Mouse (Mus musculus) hindbrain, embryonic 13.5 days (tissue): ENCODE measurements around the gene Zfp1. TPM values are rescaled to one million over a fixed set of nuclear protein-coding genes. Genes with fewer than 3 reads are reported as not detected.

Experiments used
- ATAC-seq: fragments of 200-750 bp; cut with Nextera tagmentation; 2 replicates; pipeline ENCODE4 v1.8.0; 2017; ENCODE audit warnings: moderate TSS enrichment; ENCODE audit not compliant: low FRiP score
- H3K27ac ChIP-seq: fragments of 300-500 bp; sonication (generic); 2 replicates; pipeline ENCODE4 v1.5.1; 2015; ENCODE audit warnings: inconsistent platforms, mild to moderate bottlenecking, moderate library complexity
- H3K27me3 ChIP-seq: fragments of 300-500 bp; sonication (generic); 2 replicates; pipeline ENCODE4 v1.6.1; 2015; ENCODE audit warnings: mild to moderate bottlenecking, inconsistent platforms
- H3K36me3 ChIP-seq: fragments of 300-500 bp; sonication (generic); 2 replicates; pipeline ENCODE4 v1.6.1; 2015; ENCODE audit warnings: mild to moderate bottlenecking, inconsistent platforms
- H3K4me1 ChIP-seq: fragments of 300-500 bp; sonication (generic); replicated peaks from 2 replicates; pipeline ENCODE4 v1.6.1; 2015; ENCODE audit warnings: inconsistent platforms
- H3K4me2 ChIP-seq: fragments of 300-500 bp; sonication (generic); 2 replicates; pipeline ENCODE4 v1.6.1; 2015; ENCODE audit warnings: inconsistent platforms, mild to moderate bottlenecking, moderate library complexity
- H3K4me3 ChIP-seq: fragments of 300-500 bp; sonication (generic); 2 replicates; pipeline ENCODE4 v1.5.1; 2015; ENCODE audit warnings: mild to moderate bottlenecking, inconsistent platforms
- H3K9ac ChIP-seq: fragments of 300-500 bp; sonication (generic); 2 replicates; pipeline ENCODE4 v1.6.1; 2015; ENCODE audit warnings: mild to moderate bottlenecking, inconsistent platforms
- H3K9me3 ChIP-seq: fragments of 300-500 bp; sonication (generic); 2 replicates; pipeline ENCODE4 v1.6.1; 2016; ENCODE audit warnings: inconsistent platforms
- WGBS: fragments of 180-500 bp; shearing (Covaris S2); methylation state at CpG from one replicate; pipeline ENCODE4 v1.1.7; 2015; 5-methylcytosine and 5-hydroxymethylcytosine counted together
- polyA plus RNA-seq: library from polyadenylated mRNA; unstranded; fragments of >200 nt; fragmentation: Nextera tagmentation; extraction: Ambion mirVana; gene quantifications from 2 replicates; pipeline ENCODE4 v1.2.1, GENCODE M21; 2015

Zfp1 gene
- polyA plus RNA-seq, 1 experiment from 2014 or later, result 27.6 TPM

- H3K9me3 ChIP-seq, result no peaks in the 10 kb centered on the region
- H3K36me3 ChIP-seq, result no peaks in the 10 kb centered on the region
- H3K9ac ChIP-seq, result no peak overlapping the region
- H3K27ac ChIP-seq, result no peak overlapping the region
- H3K27me3 ChIP-seq, result no peaks in the 10 kb centered on the region
- no peak overlapping the region for H3K4me2 ChIP-seq
- WGBS, result 36% methylated on average over 9 of the region's 9 CpGs
- 0 out of 2 replicates have a peak, but pooled peaks cover 8% of the 10 kb centered on the region for H3K4me1 ChIP-seq
- no peak for ATAC-seq
- H3K4me3 ChIP-seq, result no peak overlapping the region
Measured at GRCm38 (mm10) chr8:111682521-111682920, 39.3 kb downstream of the Zfp1 start.

GRCm38 (mm10) chr8:111686881-111687280 lies 43.7 kb downstream of the Zfp1 start:
- no peaks in the 10 kb centered on the region for H3K36me3 ChIP-seq
- no peak overlapping the region for H3K4me2 ChIP-seq
- no peak overlapping the region for H3K27ac ChIP-seq
- H3K9ac ChIP-seq, result no peak overlapping the region
- no peaks in the 10 kb centered on the region for H3K4me1 ChIP-seq
- no peaks in the 10 kb centered on the region for H3K9me3 ChIP-seq
- WGBS, result 86% methylated on average over 13 of the region's 13 CpGs
- H3K27me3 ChIP-seq, result no peaks in the 10 kb centered on the region
- H3K4me3 ChIP-seq, result no peak overlapping the region
- no peak for ATAC-seq

- H3K4me2 ChIP-seq, result no peak within 1 kb of the TSS
- ATAC-seq, result no peak
- H3K9ac ChIP-seq, result no peak within 1 kb of the TSS
- H3K36me3 ChIP-seq, result no peaks in the 10 kb centered on the region
- no peaks in the 10 kb centered on the region for H3K9me3 ChIP-seq
- no peak within 1 kb of the TSS for H3K27ac ChIP-seq
- 90% methylated on average over 2 of the region's 2 CpGs for WGBS
- no peaks in the 10 kb centered on the region; the same call in 1 of the 2 replicates for H3K4me1 ChIP-seq
- H3K27me3 ChIP-seq, result no peaks in the 10 kb centered on the region
- H3K4me3 ChIP-seq, result no peak within 1 kb of the TSS
Measured at GRCm38 (mm10) chr8:111690960-111691445, 47.8 kb downstream of the Zfp1 start, which contains the start of gene Ctrb1. Gene Ctrb1, minus strand, starts transcription at chr8:111691010.

- Histone ChIP-seq H3K4me3 (no peak overlapping the region), H3K4me1 (no peaks in the 10 kb centered on the region; the same call in 1 of the 2 replicates), H3K4me2 (no peak overlapping the region), H3K9ac (no peak overlapping the region), H3K36me3 (no peaks in the 10 kb centered on the region), H3K27ac (no peak overlapping the region), H3K9me3 (no peaks in the 10 kb centered on the region), H3K27me3 (no peaks in the 10 kb centered on the region)
- no peak for ATAC-seq
- WGBS, result 67% methylated on average over 6 of the region's 6 CpGs
Measured at GRCm38 (mm10) chr8:111693261-111693741, 50.1 kb downstream of the Zfp1 start.

- H3K9ac ChIP-seq, result no peak overlapping the region
- H3K27me3 ChIP-seq, result no peaks in the 10 kb centered on the region
- H3K27ac ChIP-seq, result no peak overlapping the region
- no peak overlapping the region for H3K4me2 ChIP-seq
- no peaks in the 10 kb centered on the region for H3K36me3 ChIP-seq
- no peaks in the 10 kb centered on the region; the same call in 1 of the 2 replicates for H3K4me1 ChIP-seq
- no peak overlapping the region for H3K4me3 ChIP-seq
- no peak for ATAC-seq
- WGBS, result 83% methylated on average over 7 of the region's 7 CpGs
- H3K9me3 ChIP-seq, result no peaks in the 10 kb centered on the region
Measured at GRCm38 (mm10) chr8:111695441-111695840, 52.2 kb downstream of the Zfp1 start.

GRCm38 (mm10) chr8:111697655-111698054 lies 54.5 kb downstream of the Zfp1 start:
- Histone ChIP-seq H3K27ac (no peak overlapping the region), H3K9ac (no peak overlapping the region), H3K27me3 (no peaks in the 10 kb centered on the region), H3K4me2 (no peak overlapping the region), H3K9me3 (no peaks in the 10 kb centered on the region), H3K4me1 (no peaks in the 10 kb centered on the region; the same call in 1 of the 2 replicates), H3K36me3 (no peaks in the 10 kb centered on the region), H3K4me3 (no peak overlapping the region)
- ATAC-seq, result no peak
- WGBS, result 83% methylated on average over 10 of the region's 10 CpGs

- 41% methylated on average over 1 of the region's 1 CpGs for WGBS
- no peak overlapping the region for H3K9ac ChIP-seq
- H3K9me3 ChIP-seq, result no peaks in the 10 kb centered on the region
- H3K36me3 ChIP-seq, result no peaks in the 10 kb centered on the region
- H3K27ac ChIP-seq, result no peak overlapping the region
- no peaks in the 10 kb centered on the region for H3K27me3 ChIP-seq
- no peak for ATAC-seq
- no peak overlapping the region for H3K4me2 ChIP-seq
- no peaks in the 10 kb centered on the region for H3K4me1 ChIP-seq
- no peak overlapping the region for H3K4me3 ChIP-seq
Measured at GRCm38 (mm10) chr8:111699035-111699434, 55.8 kb downstream of the Zfp1 start.

GRCm38 (mm10) chr8:111700201-111700600 lies 57.0 kb downstream of the Zfp1 start:
- WGBS, result 80% methylated on average over 3 of the region's 3 CpGs

GRCm38 (mm10) chr8:111700740-111701139 lies 57.5 kb downstream of the Zfp1 start:
- Histone ChIP-seq H3K4me2 (no peak overlapping the region), H3K4me1 (no peaks in the 10 kb centered on the region), H3K27me3 (no peaks in the 10 kb centered on the region), H3K27ac (no peak overlapping the region), H3K36me3 (no peaks in the 10 kb centered on the region), H3K4me3 (no peak overlapping the region), H3K9me3 (no peaks in the 10 kb centered on the region), H3K9ac (no peak overlapping the region)
- WGBS, result 94% methylated on average over 5 of the region's 5 CpGs
- ATAC-seq, result no peak

More at GRCm38 (mm10) chr8:111700201-111700600, 57.0 kb downstream of the Zfp1 start:
- Histone ChIP-seq H3K27me3 (no peaks in the 10 kb centered on the region), H3K4me1 (no peaks in the 10 kb centered on the region), H3K36me3 (no peaks in the 10 kb centered on the region), H3K4me3 (no peak overlapping the region), H3K27ac (no peak overlapping the region), H3K4me2 (no peak overlapping the region), H3K9ac (no peak overlapping the region), H3K9me3 (no peaks in the 10 kb centered on the region)
- ATAC-seq, result no peak

GRCm38 (mm10) chr8:111701380-111701779 lies 58.2 kb downstream of the Zfp1 start:
- no peak for ATAC-seq
- no peak overlapping the region for H3K4me2 ChIP-seq
- H3K4me3 ChIP-seq, result no peak overlapping the region
- no peaks in the 10 kb centered on the region for H3K36me3 ChIP-seq
- WGBS, result 81% methylated on average over 9 of the region's 9 CpGs
- H3K27ac ChIP-seq, result no peak overlapping the region
- H3K4me1 ChIP-seq, result no peaks in the 10 kb centered on the region
- no peaks in the 10 kb centered on the region for H3K27me3 ChIP-seq
- no peak overlapping the region for H3K9ac ChIP-seq
- no peaks in the 10 kb centered on the region for H3K9me3 ChIP-seq

GRCm38 (mm10) chr8:111704585-111704984 lies 61.4 kb downstream of the Zfp1 start:
- H3K27ac ChIP-seq, result no peak overlapping the region

GRCm38 (mm10) chr8:111705222-111705621 lies 62.0 kb downstream of the Zfp1 start:
- Histone ChIP-seq H3K36me3 (peaks cover 21% of the 10 kb centered on the region), H3K4me2 (no peak overlapping the region), H3K4me3 (no peak overlapping the region), H3K9ac (no peak overlapping the region), H3K27me3 (no peaks in the 10 kb centered on the region), H3K9me3 (no peaks in the 10 kb centered on the region), H3K27ac (no peak overlapping the region), H3K4me1 (no peaks in the 10 kb centered on the region)
- no peak for ATAC-seq
- 85% methylated on average over 3 of the region's 3 CpGs for WGBS

More at GRCm38 (mm10) chr8:111704585-111704984, 61.4 kb downstream of the Zfp1 start:
- Histone ChIP-seq H3K36me3 (peaks cover 15% of the 10 kb centered on the region), H3K27me3 (no peaks in the 10 kb centered on the region), H3K4me1 (no peaks in the 10 kb centered on the region), H3K4me3 (no peak overlapping the region), H3K9ac (no peak overlapping the region), H3K9me3 (no peaks in the 10 kb centered on the region), H3K4me2 (no peak overlapping the region)
- 94% methylated on average over 12 of the region's 12 CpGs for WGBS
- ATAC-seq, result no peak

- no peak overlapping the region for H3K9ac ChIP-seq
- H3K27ac ChIP-seq, result no peak overlapping the region
- no peak for ATAC-seq
- H3K4me2 ChIP-seq, result no peak overlapping the region
- peaks cover 26% of the 10 kb centered on the region for H3K36me3 ChIP-seq
- 73% methylated on average over 5 of the region's 5 CpGs for WGBS
- H3K4me1 ChIP-seq, result no peaks in the 10 kb centered on the region
- H3K9me3 ChIP-seq, result no peaks in the 10 kb centered on the region
- H3K4me3 ChIP-seq, result no peak overlapping the region
- H3K27me3 ChIP-seq, result no peaks in the 10 kb centered on the region
Measured at GRCm38 (mm10) chr8:111705699-111706098, 62.5 kb downstream of the Zfp1 start.
